Mouse (Mus musculus) hindbrain, postnatal 0 days (tissue): ENCODE results near the gene Crot. TPM values are rescaled to one million over a fixed set of nuclear protein-coding genes. Genes with fewer than 3 reads are reported as not detected.
A peak's percentile ranks its signal among the peaks of the same experiment; 100 is the strongest.

Experiments used
- ATAC-seq: fragments of 200-750 bp; cut with Nextera tagmentation; 2 replicates; pipeline ENCODE4 v1.8.0; 2017; ENCODE audit warnings: mild to moderate bottlenecking, moderate TSS enrichment, moderate library complexity
- DNase-seq: peaks from one replicate; pipeline ENCODE4 v3.0.0-alpha.2; 2015; ENCODE audit warnings: low spot score
- H3K27ac ChIP-seq: fragments of 300-500 bp; sonication (generic); 2 replicates; pipeline ENCODE4 v1.5.1; 2014; ENCODE audit warnings: mild to moderate bottlenecking
- H3K27me3 ChIP-seq: fragments of 300-500 bp; sonication (generic); 2 replicates; pipeline ENCODE4 v1.6.1; 2014; ENCODE audit warnings: low read length, mixed read lengths; ENCODE audit not compliant: insufficient read depth
- H3K36me3 ChIP-seq: fragments of 300-500 bp; sonication (generic); 2 replicates; pipeline ENCODE4 v1.6.1; 2014; ENCODE audit warnings: low read length, mixed read lengths; ENCODE audit not compliant: insufficient read depth
- H3K4me1 ChIP-seq: fragments of 300-500 bp; sonication (generic); 2 replicates; pipeline ENCODE4 v1.6.1; 2014; ENCODE audit warnings: antibody characterized with exemption, low read length, mixed read lengths; ENCODE audit not compliant: insufficient read depth
- H3K4me2 ChIP-seq: fragments of 300-500 bp; sonication (generic); 2 replicates; pipeline ENCODE4 v1.6.1; 2014; ENCODE audit warnings: low read depth, mild to moderate bottlenecking, low read length, moderate library complexity, mixed read lengths
- H3K4me3 ChIP-seq: fragments of 300-500 bp; sonication (generic); 2 replicates; pipeline ENCODE4 v1.5.1; 2014; ENCODE audit warnings: low read length
- H3K9ac ChIP-seq: fragments of 300-500 bp; sonication (generic); replicated peaks from 2 replicates; pipeline ENCODE4 v1.6.1; 2014; ENCODE audit warnings: mild to moderate bottlenecking, low read length, moderate library complexity, mixed read lengths
- H3K9me3 ChIP-seq: fragments of 300-500 bp; sonication (generic); 2 replicates; pipeline ENCODE4 v1.6.1; 2016; ENCODE audit warnings: low read length, mixed read lengths
- CTCF ChIP-seq: IDR thresholded peaks from 2 replicates; pipeline ENCODE4 v1.5.1; 2016; ENCODE audit warnings: antibody characterized with exemption, control low read depth, low read depth
- WGBS: fragments of 180-500 bp; shearing (Covaris S2); extraction: QIAGEN DNeasy Blood & Tissue Kit; methylation state at CpG from one replicate; pipeline ENCODE4 v1.1.7; 2014; 5-methylcytosine and 5-hydroxymethylcytosine counted together
- polyA plus RNA-seq: library from polyadenylated mRNA; unstranded; fragments of >200 nt; fragmentation: Nextera tagmentation; extraction: Ambion mirVana; gene quantifications from 2 replicates; pipeline ENCODE4 v1.2.1, GENCODE M21; 2015
- total RNA-seq: library from RNA; depleted of rRNA; stranded (reverse); fragments of >200 nt; gene quantifications from 2 replicates; pipeline ENCODE4 v1.2.3, GENCODE M21; 2014

Gene Crot
- total and polyA plus RNA-seq, 2 experiments from 2014 or later, result 20.7 to 26.0 TPM

- H3K27me3 ChIP-seq, result no peaks in the 10 kb centered on the region
- H3K27ac ChIP-seq, result no peak overlapping the region
- no peak overlapping the region for H3K4me2 ChIP-seq
- peaks cover 11% of the 10 kb centered on the region; the same call in 1 of the 2 replicates for H3K4me1 ChIP-seq
- WGBS, result 64% methylated on average over 4 of the region's 4 CpGs
- H3K9me3 ChIP-seq, result no peaks in the 10 kb centered on the region
- no peaks in the 10 kb centered on the region for H3K36me3 ChIP-seq
- H3K9ac ChIP-seq, result no peak overlapping the region
- H3K4me3 ChIP-seq, result no peak overlapping the region
- ATAC-seq, result no peak
- no peak for DNase-seq
- TF ChIP-seq CTCF, result no peak
Measured at GRCm38 (mm10) chr5:8999108-8999507, 2.0 kb upstream of the Crot start.

GRCm38 (mm10) chr5:8997513-8997895 is 380 bp upstream of the Crot start:
- Histone ChIP-seq H3K4me2 (peak overlapping the region; percentile 83), H3K27ac (peak overlapping the region; percentile 88), H3K27me3 (no peaks in the 10 kb centered on the region), H3K9me3 (no peaks in the 10 kb centered on the region), H3K4me1 (peaks cover 11% of the 10 kb centered on the region; the same call in 1 of the 2 replicates), H3K36me3 (no peaks in the 10 kb centered on the region), H3K9ac (peak overlapping the region; percentile 76), H3K4me3 (peak overlapping the region; percentile 80)
- ATAC-seq (peak; percentile 43; the same call in 1 of the 2 replicates), DNase-seq (peak; percentile 64)
- TF ChIP-seq CTCF, result no peak
- 6% methylated on average over 8 of the region's 8 CpGs for WGBS

DNA sequence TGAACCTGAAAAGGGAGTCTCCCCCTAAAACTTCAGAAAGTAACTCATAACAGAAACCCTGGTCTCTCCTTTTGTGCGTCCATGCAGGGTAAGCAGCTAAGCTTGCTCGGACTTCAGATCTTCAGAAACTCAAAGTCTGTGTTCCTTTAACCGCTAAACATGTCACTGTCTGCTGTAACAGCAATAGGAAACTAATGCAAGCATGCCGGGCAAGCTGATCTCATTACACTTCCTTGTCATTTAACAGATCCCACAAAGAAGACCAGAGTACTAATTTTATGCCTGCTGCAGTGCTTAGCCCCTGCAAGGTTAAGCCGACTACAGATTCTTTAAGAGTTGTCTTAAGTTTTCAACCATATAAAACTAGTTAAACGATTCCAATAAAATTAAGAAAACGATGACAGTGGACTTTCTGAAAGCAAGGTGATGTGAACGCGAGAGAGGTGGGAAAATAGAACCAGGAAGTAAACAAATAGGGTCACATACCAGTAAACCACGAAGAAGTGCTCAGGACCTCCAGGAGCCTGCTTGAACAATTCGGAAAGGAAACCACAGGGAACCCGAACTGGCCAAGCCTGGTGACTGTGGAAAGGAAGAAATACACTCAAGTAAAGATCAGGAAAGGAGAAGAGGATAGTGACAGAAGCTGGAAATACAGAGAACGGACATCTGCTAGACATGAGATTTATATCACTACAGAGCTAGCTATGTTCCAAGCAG is 998 bp downstream of the Crot start:
- DNase-seq, result no peak
- H3K4me2 ChIP-seq, result peak overlapping the region; percentile 83
- H3K27ac ChIP-seq, result peak overlapping the region; percentile 88; the same call in 1 of the 2 replicates
- no peak for ATAC-seq
- H3K27me3 ChIP-seq, result no peaks in the 10 kb centered on the region
- H3K4me3 ChIP-seq, result peak overlapping the region; percentile 80
- no peaks in the 10 kb centered on the region for H3K36me3 ChIP-seq
- peak overlapping the region; percentile 76 for H3K9ac ChIP-seq
- no peak for TF ChIP-seq CTCF
- no peaks in the 10 kb centered on the region for H3K9me3 ChIP-seq
- H3K4me1 ChIP-seq, result peaks cover 11% of the 10 kb centered on the region; the same call in 1 of the 2 replicates
- WGBS, result 16% methylated on average over 13 of the region's 13 CpGs

GRCm38 (mm10) chr5:8991626-8992025 is 5.5 kb downstream of the Crot start:
- no peak overlapping the region for H3K9ac ChIP-seq
- no peak for TF ChIP-seq CTCF
- ATAC-seq (no peak), DNase-seq (no peak)
- H3K4me3 ChIP-seq, result no peak overlapping the region
- H3K4me2 ChIP-seq, result no peak overlapping the region
- WGBS, result 93% methylated on average over 16 of the region's 16 CpGs
- H3K27ac ChIP-seq, result no peak overlapping the region
- 0 out of 2 replicates have a peak, but pooled peaks cover 8% of the 10 kb centered on the region for H3K4me1 ChIP-seq
- H3K9me3 ChIP-seq, result no peaks in the 10 kb centered on the region
- H3K27me3 ChIP-seq, result no peaks in the 10 kb centered on the region
- no peaks in the 10 kb centered on the region for H3K36me3 ChIP-seq

DNA sequence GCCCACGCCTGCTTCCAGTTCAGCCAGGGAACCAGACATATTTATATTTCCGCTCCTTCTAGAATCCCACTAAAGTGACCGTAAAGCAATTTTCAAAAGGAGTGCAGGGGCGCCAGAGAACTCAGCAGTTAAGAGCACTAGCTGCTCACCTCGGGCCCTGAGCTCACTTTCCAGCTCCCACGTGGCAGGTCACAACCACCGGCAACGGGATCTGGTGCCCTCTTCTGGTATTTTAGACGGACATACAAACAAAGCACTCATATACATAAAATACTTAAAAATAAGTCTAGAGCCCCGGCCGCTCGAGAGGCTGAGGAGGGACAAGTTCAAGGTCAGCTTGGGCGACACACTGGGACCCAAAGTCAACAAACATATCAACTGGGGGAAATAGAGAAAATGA is 6.6 kb downstream of the Crot start:
- Histone ChIP-seq H3K4me3 (no peak overlapping the region), H3K4me1 (0 out of 2 replicates have a peak, but pooled peaks cover 4% of the 10 kb centered on the region), H3K27me3 (no peaks in the 10 kb centered on the region), H3K36me3 (no peaks in the 10 kb centered on the region), H3K27ac (no peak overlapping the region), H3K9ac (no peak overlapping the region), H3K4me2 (no peak overlapping the region), H3K9me3 (no peaks in the 10 kb centered on the region)
- ATAC-seq (no peak), DNase-seq (no peak)
- 88% methylated on average over 13 of the region's 13 CpGs for WGBS
- no peak for TF ChIP-seq CTCF

GRCm38 (mm10) chr5:8987925-8988324 is 9.2 kb downstream of the Crot start:
- H3K4me2 ChIP-seq, result no peak overlapping the region
- WGBS, result 92% methylated on average over 5 of the region's 5 CpGs
- no peak for DNase-seq

DNA sequence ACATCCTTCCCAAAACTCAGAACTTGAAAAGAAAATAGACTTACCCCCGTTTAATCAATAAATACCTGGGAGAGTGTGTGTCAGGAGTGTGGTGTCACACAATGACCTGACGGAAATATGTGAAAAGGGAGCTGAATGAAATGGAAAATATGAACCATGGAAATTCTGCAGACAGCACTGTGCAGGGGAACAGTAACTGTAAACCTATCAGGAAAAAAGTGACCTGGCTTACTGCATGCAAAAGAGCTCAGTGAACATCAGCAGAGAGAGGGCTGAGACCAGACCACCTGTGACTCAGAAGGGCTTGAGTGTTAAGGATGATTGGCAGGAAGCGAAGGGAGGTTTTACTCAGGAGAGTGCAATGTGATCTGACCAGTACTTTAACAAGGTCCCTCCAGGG is 11.7 kb downstream of the Crot start:
- no peak overlapping the region for H3K9ac ChIP-seq
- no peaks in the 10 kb centered on the region for H3K4me1 ChIP-seq
- no peaks in the 10 kb centered on the region for H3K27me3 ChIP-seq
- WGBS, result 97% methylated on average over 3 of the region's 3 CpGs
- no peaks in the 10 kb centered on the region for H3K9me3 ChIP-seq
- no peak overlapping the region for H3K4me3 ChIP-seq
- peaks cover 8% of the 10 kb centered on the region; the same call in 1 of the 2 replicates for H3K36me3 ChIP-seq
- no peak overlapping the region for H3K4me2 ChIP-seq
- ATAC-seq (no peak), DNase-seq (no peak)
- TF ChIP-seq CTCF, result no peak
- H3K27ac ChIP-seq, result no peak overlapping the region

More at GRCm38 (mm10) chr5:8987925-8988324, 9.2 kb downstream of the Crot start:
- Histone ChIP-seq H3K27ac (no peak overlapping the region), H3K4me1 (no peaks in the 10 kb centered on the region), H3K4me3 (no peak overlapping the region), H3K9ac (no peak overlapping the region), H3K27me3 (no peaks in the 10 kb centered on the region), H3K9me3 (no peaks in the 10 kb centered on the region), H3K36me3 (peaks cover 1% of the 10 kb centered on the region; the same call in 1 of the 2 replicates)
- no peak for TF ChIP-seq CTCF
- ATAC-seq, result no peak
